Mouse (Mus musculus): ENCODE results near the gene Sowaha. TPM values are rescaled to one million over a fixed set of nuclear protein-coding genes. Genes with fewer than 3 reads are reported as not detected.
A peak's percentile ranks its signal among the peaks of the same experiment; 100 is the strongest.

Sowaha gene
- polyA plus RNA-seq, 1 experiment from 2014 or later = 0.34 TPM

- H3K27me3 ChIP-seq = no peaks in the 10 kb centered on the region
- H3K4me2 ChIP-seq = no peak overlapping the region
- H3K9me3 ChIP-seq (replicated peaks) = no peaks in the 10 kb centered on the region
- ATAC-seq (replicated peaks; ENCODE audit: insufficient number of reproducible peaks, insufficient read depth, low FRiP score, low read depth) = no peak
- no peak overlapping the region for H3K9ac ChIP-seq
- H3K4me3 ChIP-seq = no peak overlapping the region
- WGBS = 65% methylated on average over 5 of the region's 5 CpGs
- H3K27ac ChIP-seq = no peak overlapping the region
- no peaks in the 10 kb centered on the region for H3K36me3 ChIP-seq
- peaks cover 7% of the 10 kb centered on the region for H3K4me1 ChIP-seq (replicated peaks)
These were observed 23.7 kb upstream of the Sowaha start for GRCm38 (mm10) chr11:53503738-53504137.

- Histone ChIP-seq H3K4me3 (no peak overlapping the region), H3K9me3 (replicated peaks) (no peaks in the 10 kb centered on the region), H3K27me3 (no peaks in the 10 kb centered on the region), H3K4me1 (replicated peaks) (peaks cover 7% of the 10 kb centered on the region), H3K27ac (no peak overlapping the region), H3K9ac (no peak overlapping the region), H3K36me3 (no peaks in the 10 kb centered on the region), H3K4me2 (no peak overlapping the region)
- no peak for ATAC-seq (replicated peaks; ENCODE audit: insufficient number of reproducible peaks, insufficient read depth, low FRiP score, low read depth)
- 66% methylated on average over 8 of the region's 8 CpGs for WGBS
These were observed 22.1 kb upstream of the Sowaha start for GRCm38 (mm10) chr11:53502039-53502765.

DNA sequence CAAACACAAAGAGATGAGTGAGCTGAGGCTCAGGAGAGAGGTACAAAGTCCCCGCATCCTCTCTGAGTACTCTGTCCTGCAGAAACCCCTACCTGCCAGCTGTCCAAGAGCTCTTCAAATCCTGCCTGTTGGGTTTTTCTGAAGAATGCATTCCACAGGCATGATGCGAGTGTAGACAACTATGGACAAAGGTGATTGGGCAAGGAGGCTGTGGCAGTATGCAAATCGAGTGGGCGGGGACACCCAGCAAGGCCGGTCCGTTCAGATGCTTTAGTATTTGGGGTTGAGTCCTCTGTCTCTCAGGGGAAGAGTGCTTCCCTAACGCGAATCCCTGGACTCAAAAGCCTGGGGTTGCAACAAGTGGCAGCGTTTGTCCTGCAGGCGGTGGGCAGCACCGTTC, 20.5 kb upstream of the Sowaha start:
- Histone ChIP-seq H3K36me3 (no peaks in the 10 kb centered on the region), H3K4me3 (no peak overlapping the region), H3K4me1 (replicated peaks) (peaks cover 7% of the 10 kb centered on the region), H3K4me2 (peak overlapping the region; percentile 28), H3K9me3 (replicated peaks) (no peaks in the 10 kb centered on the region), H3K27me3 (no peaks in the 10 kb centered on the region), H3K9ac (no peak overlapping the region), H3K27ac (no peak overlapping the region)
- ATAC-seq (replicated peaks; ENCODE audit: insufficient number of reproducible peaks, insufficient read depth, low FRiP score, low read depth) = 0 out of 2 replicates have a peak, but pooled peaks have one; percentile 18
- 8% methylated on average over 11 of the region's 11 CpGs for WGBS

- Histone ChIP-seq H3K36me3 (no peaks in the 10 kb centered on the region), H3K9ac (no peak overlapping the region), H3K4me1 (replicated peaks) (peaks cover 8% of the 10 kb centered on the region), H3K27me3 (no peaks in the 10 kb centered on the region), H3K27ac (no peak overlapping the region), H3K4me3 (no peak overlapping the region), H3K4me2 (no peak overlapping the region), H3K9me3 (replicated peaks) (no peaks in the 10 kb centered on the region)
- no peak for ATAC-seq (replicated peaks; ENCODE audit: insufficient number of reproducible peaks, insufficient read depth, low FRiP score, low read depth)
- WGBS = 71% methylated on average over 6 of the region's 6 CpGs
These were observed 16.9 kb upstream of the Sowaha start for GRCm38 (mm10) chr11:53496946-53497345.

- Histone ChIP-seq H3K9ac (no peak overlapping the region), H3K27me3 (no peaks in the 10 kb centered on the region), H3K4me1 (replicated peaks) (peaks cover 4% of the 10 kb centered on the region; the same call in 1 of the 2 replicates), H3K4me2 (no peak overlapping the region), H3K27ac (no peak overlapping the region), H3K36me3 (no peaks in the 10 kb centered on the region), H3K9me3 (replicated peaks) (no peaks in the 10 kb centered on the region), H3K4me3 (no peak overlapping the region)
- 62% methylated on average over 6 of the region's 6 CpGs for WGBS
- ATAC-seq (replicated peaks; ENCODE audit: insufficient number of reproducible peaks, insufficient read depth, low FRiP score, low read depth) = no peak
These were observed 15.3 kb upstream of the Sowaha start for GRCm38 (mm10) chr11:53495417-53495816.

DNA sequence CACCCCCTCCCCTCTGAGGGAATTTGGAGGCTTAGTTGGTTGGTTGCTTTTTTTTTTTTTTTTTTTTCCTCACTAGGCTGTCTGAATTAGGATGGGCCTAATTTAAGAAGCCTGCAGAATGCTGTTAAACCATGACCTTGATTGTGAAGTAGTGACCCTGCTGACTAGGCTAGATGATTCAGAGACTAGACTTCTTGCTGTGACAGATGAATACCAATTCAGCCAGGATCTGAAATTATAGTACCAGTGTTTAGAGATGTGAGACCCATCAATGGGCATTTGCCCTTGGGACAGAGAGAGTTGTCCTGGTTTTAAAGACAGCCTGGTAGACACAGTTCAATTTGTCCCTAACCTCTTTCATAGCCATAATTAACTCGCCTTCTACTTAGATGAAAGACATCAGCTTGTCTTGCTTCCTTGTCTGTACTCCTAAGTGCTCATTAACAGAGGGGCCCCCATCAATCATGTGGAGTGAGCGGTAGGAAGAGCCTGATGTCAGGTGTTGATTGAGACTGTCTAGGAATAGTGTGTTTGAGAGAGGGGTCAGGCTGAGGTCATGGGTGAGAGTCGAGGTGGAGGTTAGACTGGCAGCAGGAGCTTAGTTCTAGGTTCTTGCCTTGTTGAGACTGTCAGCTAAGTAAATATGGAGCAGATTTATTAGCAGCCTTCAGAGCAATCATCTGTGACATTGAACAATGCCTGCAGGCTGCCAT, 13.3 kb upstream of the Sowaha start:
- H3K9me3 ChIP-seq (replicated peaks) = no peaks in the 10 kb centered on the region
- ATAC-seq (replicated peaks; ENCODE audit: insufficient number of reproducible peaks, insufficient read depth, low FRiP score, low read depth) = no peak
- H3K4me1 ChIP-seq (replicated peaks) = 0 out of 2 replicates have a peak, but pooled peaks cover 4% of the 10 kb centered on the region
- H3K4me2 ChIP-seq = no peak overlapping the region
- H3K4me3 ChIP-seq = no peak overlapping the region
- no peak overlapping the region for H3K27ac ChIP-seq
- H3K36me3 ChIP-seq = no peaks in the 10 kb centered on the region
- 40% methylated on average over 3 of the region's 3 CpGs for WGBS
- H3K27me3 ChIP-seq = 0 out of 2 replicates have a peak, but pooled peaks cover 2% of the 10 kb centered on the region
- no peak overlapping the region for H3K9ac ChIP-seq

GRCm38 (mm10) chr11:53491954-53492401, 11.9 kb upstream of the Sowaha start:
- Histone ChIP-seq H3K9me3 (replicated peaks) (no peaks in the 10 kb centered on the region), H3K4me3 (no peak overlapping the region), H3K27me3 (peaks cover 10% of the 10 kb centered on the region), H3K4me2 (no peak overlapping the region), H3K27ac (no peak overlapping the region), H3K4me1 (replicated peaks) (peaks cover 10% of the 10 kb centered on the region), H3K9ac (no peak overlapping the region), H3K36me3 (no peaks in the 10 kb centered on the region)
- 34% methylated on average over 8 of the region's 8 CpGs for WGBS
- no peak for ATAC-seq (replicated peaks; ENCODE audit: insufficient number of reproducible peaks, insufficient read depth, low FRiP score, low read depth)

- Histone ChIP-seq H3K4me2 (no peak overlapping the region), H3K27me3 (peaks cover 17% of the 10 kb centered on the region), H3K27ac (no peak overlapping the region), H3K4me1 (replicated peaks) (peaks cover 15% of the 10 kb centered on the region), H3K9ac (no peak overlapping the region), H3K36me3 (no peaks in the 10 kb centered on the region), H3K9me3 (replicated peaks) (no peaks in the 10 kb centered on the region), H3K4me3 (no peak overlapping the region)
- ATAC-seq (replicated peaks; ENCODE audit: insufficient number of reproducible peaks, insufficient read depth, low FRiP score, low read depth) = no peak
- 85% methylated on average over 9 of the region's 9 CpGs for WGBS
These were observed 9.3 kb upstream of the Sowaha start for GRCm38 (mm10) chr11:53489421-53489820.

GRCm38 (mm10) chr11:53489007-53489406, 8.9 kb upstream of the Sowaha start:
- H3K27ac ChIP-seq = no peak overlapping the region
- WGBS = 95% methylated on average over 5 of the region's 5 CpGs
- no peak for ATAC-seq (replicated peaks; ENCODE audit: insufficient number of reproducible peaks, insufficient read depth, low FRiP score, low read depth)

DNA sequence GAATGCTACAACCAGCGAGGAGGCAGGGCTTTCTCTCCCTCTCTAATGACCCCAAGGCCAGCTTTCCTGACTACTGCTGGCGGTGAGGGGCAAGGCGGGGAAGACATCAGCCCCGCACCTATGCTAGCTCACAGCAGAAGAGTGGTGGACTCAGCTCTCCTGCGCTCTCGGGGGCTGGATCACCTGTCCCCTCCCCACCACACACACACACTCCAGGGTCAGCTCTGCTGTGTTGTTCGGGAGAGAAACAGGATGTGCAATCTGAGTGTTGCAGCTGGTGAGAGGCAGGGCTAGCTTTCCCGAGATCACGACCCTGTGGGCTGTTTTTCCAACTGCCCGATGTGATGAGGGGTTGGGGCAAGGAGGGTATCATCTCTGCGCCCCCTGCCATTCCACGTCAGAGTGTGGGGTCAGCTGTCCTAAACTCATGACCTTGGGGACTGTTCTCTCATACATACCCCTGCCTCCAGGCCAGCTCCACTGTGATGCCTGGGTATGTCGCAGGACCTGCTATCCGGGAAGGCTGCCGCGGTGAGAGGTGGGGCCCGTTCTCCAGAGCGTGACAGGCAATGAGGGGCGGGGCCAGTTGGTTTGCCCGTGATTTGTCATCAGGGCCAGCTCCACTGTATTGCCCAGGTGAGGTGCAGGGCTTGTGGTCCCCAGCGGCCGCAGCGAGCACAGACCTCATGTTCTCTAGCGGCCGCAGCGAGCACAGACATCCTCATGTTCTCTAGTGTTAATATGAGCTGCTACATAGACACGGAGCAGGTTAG, 6.9 kb upstream of the Sowaha start:
- Histone ChIP-seq H3K27ac (no peak overlapping the region), H3K4me1 (replicated peaks) (peaks cover 14% of the 10 kb centered on the region), H3K9ac (no peak overlapping the region), H3K9me3 (replicated peaks) (no peaks in the 10 kb centered on the region), H3K4me3 (peak overlapping the region; percentile 18; the same call in 1 of the 2 replicates), H3K4me2 (peak overlapping the region; percentile 55), H3K36me3 (no peaks in the 10 kb centered on the region), H3K27me3 (peaks cover 21% of the 10 kb centered on the region)
- 12% methylated on average over 27 of the region's 27 CpGs for WGBS
- ATAC-seq (replicated peaks; ENCODE audit: insufficient number of reproducible peaks, insufficient read depth, low FRiP score, low read depth) = no peak

More at GRCm38 (mm10) chr11:53489007-53489406, 8.9 kb upstream of the Sowaha start:
- Histone ChIP-seq H3K4me3 (no peak overlapping the region), H3K4me2 (no peak overlapping the region), H3K9ac (no peak overlapping the region), H3K4me1 (replicated peaks) (peaks cover 15% of the 10 kb centered on the region), H3K9me3 (replicated peaks) (no peaks in the 10 kb centered on the region), H3K27me3 (peaks cover 17% of the 10 kb centered on the region), H3K36me3 (no peaks in the 10 kb centered on the region)

DNA sequence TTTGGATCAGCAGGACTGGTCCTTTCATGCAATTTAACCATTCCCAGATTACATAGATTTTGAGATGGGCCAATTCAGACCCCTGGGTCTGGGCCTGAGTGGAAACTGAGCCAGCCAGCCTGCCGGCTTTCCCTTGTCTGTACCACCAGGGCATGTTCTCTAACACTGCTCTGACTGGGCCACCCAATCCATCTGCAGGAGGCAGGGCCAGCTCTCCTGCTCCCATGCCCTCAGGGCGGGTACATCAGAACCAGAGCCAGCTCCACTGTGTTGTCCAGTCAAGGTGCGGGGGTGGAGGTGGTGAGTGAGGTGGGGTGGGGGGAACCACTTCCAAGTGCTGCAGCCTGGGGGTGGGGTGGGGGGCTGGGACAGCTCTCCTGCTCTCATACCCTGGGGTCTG, 6.3 kb upstream of the Sowaha start:
- 71% methylated on average over 3 of the region's 3 CpGs for WGBS
- Histone ChIP-seq H3K4me2 (no peak overlapping the region), H3K9me3 (replicated peaks) (no peaks in the 10 kb centered on the region), H3K4me1 (replicated peaks) (peaks cover 11% of the 10 kb centered on the region), H3K36me3 (no peaks in the 10 kb centered on the region), H3K4me3 (no peak overlapping the region), H3K9ac (no peak overlapping the region), H3K27me3 (peaks cover 26% of the 10 kb centered on the region), H3K27ac (no peak overlapping the region)
- no peak for ATAC-seq (replicated peaks; ENCODE audit: insufficient number of reproducible peaks, insufficient read depth, low FRiP score, low read depth)

All from heart, embryonic 15.5 days (tissue).